ENCODE assay signal across 8 mouse cellular contexts in genomic region chr7:102686944-102687501, GRCm38 (mm10). TPM values are rescaled to one million over a fixed set of nuclear protein-coding genes. Genes with fewer than 3 reads are reported as not detected.
DNase-seq lines count a peak whose midpoint lies in the region; ATAC-seq and TF ChIP-seq lines count a peak whose summit lies in the region.

Gene Trim68 (minus strand): TSS chr7:102687327.

- peak; percentile 41 for DNase-seq in cerebellum, adult 11 months
- peak; percentile 94 for DNase-seq in forebrain, embryonic 14.5 days (ENCODE audit: low spot score)
- DNase-seq in heart, postnatal 14 days = peak; percentile 90
- peak; percentile 87 for DNase-seq in layer of hippocampus, adult 11-12 months (ENCODE audit: low spot score)
- DNase-seq in lung, adult 18-20 months = peak; percentile 95
- peak; percentile 92 for DNase-seq in testis, postnatal 14 days (ENCODE audit: low spot score)

- H3K27ac ChIP-seq in forebrain, embryonic 14.5 days (ENCODE audit: low read depth, low read length) = no peak within 1 kb of the TSS
- H3K27ac ChIP-seq in neural tube, embryonic 15.5 days (replicated peaks) = peak within 1 kb of the TSS; percentile 83

- peak within 1 kb of the TSS; percentile 79 for H3K4me3 ChIP-seq in E14TG2a.4 (replicated peaks; ENCODE audit: low read length)
- H3K4me3 ChIP-seq in forebrain, embryonic 14.5 days (ENCODE audit: low read depth, low read length) = peak within 1 kb of the TSS; percentile 52
- H3K4me3 ChIP-seq in neural tube, embryonic 15.5 days (replicated peaks) = peak within 1 kb of the TSS; percentile 74

- H3K36me3 ChIP-seq in E14TG2a.4 (ENCODE audit: insufficient read depth, low read length) = no peaks in the 10 kb centered on the region
- H3K36me3 ChIP-seq in forebrain, embryonic 14.5 days (ENCODE audit: control insufficient read depth, insufficient read depth, low read length) = no peaks in the 10 kb centered on the region
- no peaks in the 10 kb centered on the region for H3K36me3 ChIP-seq in neural tube, embryonic 15.5 days

- H3K9ac ChIP-seq in forebrain, embryonic 14.5 days (ENCODE audit: low read length) = peak within 1 kb of the TSS; percentile 71
- H3K9ac ChIP-seq in neural tube, embryonic 15.5 days (replicated peaks) = peak within 1 kb of the TSS; percentile 71

- peaks cover 7% of the 10 kb centered on the region for H3K27me3 ChIP-seq in E14TG2a.4 (ENCODE audit: insufficient read depth, low read length)
- no peaks in the 10 kb centered on the region for H3K27me3 ChIP-seq in forebrain, embryonic 14.5 days (replicated peaks; ENCODE audit: control insufficient read depth, insufficient read depth, low read length)
- no peaks in the 10 kb centered on the region for H3K27me3 ChIP-seq in neural tube, embryonic 15.5 days (replicated peaks)

- under 1% methylated on average over 39 of the region's 40 CpGs for WGBS in forebrain, embryonic 14.5 days
- under 1% methylated on average over 38 of the region's 40 CpGs for WGBS in neural tube, embryonic 15.5 days

- intact Hi-C loops in heart, postnatal 14 days (cut with DNase I) = no loop called here

- H3K9me3 ChIP-seq in E14TG2a.4 (ENCODE audit: low read length) = peaks cover 6% of the 10 kb centered on the region
- H3K9me3 ChIP-seq in forebrain, embryonic 14.5 days (replicated peaks; ENCODE audit: control insufficient read depth, low read length) = no peaks in the 10 kb centered on the region
- no peaks in the 10 kb centered on the region for H3K9me3 ChIP-seq in neural tube, embryonic 15.5 days (replicated peaks)

- H3K4me2 ChIP-seq in forebrain, embryonic 14.5 days (ENCODE audit: low read length) = peak within 1 kb of the TSS; percentile 76
- H3K4me2 ChIP-seq in neural tube, embryonic 15.5 days = peak within 1 kb of the TSS; percentile 76

- no peak for TF ChIP-seq CTCF in E14TG2a.4 (conservative IDR thresholded peaks at IDR 0.05; ENCODE audit: low read length)

- peaks cover 6% of the 10 kb centered on the region; the same call in 1 of the 2 replicates for H3K4me1 ChIP-seq in E14TG2a.4 (replicated peaks; ENCODE audit: low read depth, low read length)
- H3K4me1 ChIP-seq in forebrain, embryonic 14.5 days (ENCODE audit: control insufficient read depth, insufficient read depth, low read length) = no peaks in the 10 kb centered on the region
- H3K4me1 ChIP-seq in neural tube, embryonic 15.5 days = 0 out of 2 replicates have a peak, but pooled peaks cover 5% of the 10 kb centered on the region

- peak; percentile 100 for ATAC-seq in forebrain, embryonic 14.5 days
- ATAC-seq in neural tube, embryonic 15.5 days (ENCODE audit: low FRiP score) = peak; percentile 100

RNA-seq across cellular contexts. Expression of gene Trim68, which starts in this region (rescaled TPM):
- polyA plus RNA-seq in forebrain, embryonic 14.5 days (2014; fragmentation: Nextera tagmentation; extraction: Ambion mirVana) = 4.4 and 5.8 TPM in 2 replicates
- 1 to 10 TPM; 7.7 to 8.7 TPM for total RNA-seq in heart, postnatal 14 days (2021)
- polyA plus RNA-seq in neural tube, embryonic 15.5 days (2015; fragmentation: Nextera tagmentation; extraction: Ambion mirVana) = 7.0 and 10.4 TPM in 2 replicates

Comparison
In these comparisons a context has a peak if more than half of its experiments do, and no peak if none do; other contexts are left out.
1. DNase-seq: peak in every context shown above with its lines; median percentile 95 in lung, adult 18-20 months; 94 in forebrain, embryonic 14.5 days; 92 in testis, postnatal 14 days; 90 in heart, postnatal 14 days; 87 in layer of hippocampus, adult 11-12 months; 41 in cerebellum, adult 11 months.